Mouse (Mus musculus): ENCODE data around the gene Nxn. TPM values are rescaled to one million over a fixed set of nuclear protein-coding genes. Genes with fewer than 3 reads are reported as not detected.

Gene Nxn
- polyA plus RNA-seq, 1 experiment = 0.35 TPM

GRCm38 (mm10) chr11:76242901-76243810 lies 155.8 kb downstream of the Nxn start, which contains the start of the genes Mrm3 and Glod4:
Mrm3 (plus strand) TSS chr11:76243715.
Glod4 (minus strand) TSS chr11:76243725.
- no peak; the same call in 1 of the 2 replicates for TF ChIP-seq POLR2A (IDR thresholded peaks at IDR 0.05; ENCODE audit: borderline replicate concordance, low read depth, low read length)
- TF ChIP-seq CTCF (IDR thresholded peaks at IDR 0.05; ENCODE audit: low read depth, low read length) = no peak

GRCm38 (mm10) chr11:76239750-76240149 lies 159.2 kb downstream of the Nxn start:
- Histone ChIP-seq H3K4me3 (ENCODE audit: insufficient read depth, low read length) (no peak overlapping the region), H3K4me1 (ENCODE audit: control insufficient read depth, insufficient read depth, low read length) (peaks cover 3% of the 10 kb centered on the region), H3K27ac (ENCODE audit: insufficient read depth, low read depth, low read length) (no peak overlapping the region)
- TF ChIP-seq CTCF (IDR thresholded peaks at IDR 0.05; ENCODE audit: low read depth, low read length) = no peak
- no peak for TF ChIP-seq POLR2A (IDR thresholded peaks at IDR 0.05; ENCODE audit: borderline replicate concordance, low read depth, low read length)

More at GRCm38 (mm10) chr11:76242901-76243810, 155.8 kb downstream of the Nxn start, which contains the start of the genes Mrm3 and Glod4:
- Histone ChIP-seq H3K4me3 (ENCODE audit: insufficient read depth, low read length) (peak within 1 kb of the TSS; percentile 85), H3K27ac (ENCODE audit: insufficient read depth, low read depth, low read length) (no peak within 1 kb of the TSS), H3K4me1 (ENCODE audit: control insufficient read depth, insufficient read depth, low read length) (peaks cover 3% of the 10 kb centered on the region)

- Histone ChIP-seq H3K4me3 (ENCODE audit: insufficient read depth, low read length) (no peak overlapping the region), H3K4me1 (ENCODE audit: control insufficient read depth, insufficient read depth, low read length) (no peaks in the 10 kb centered on the region), H3K27ac (ENCODE audit: insufficient read depth, low read depth, low read length) (no peak overlapping the region)
- TF ChIP-seq CTCF (IDR thresholded peaks at IDR 0.05; ENCODE audit: low read depth, low read length) = no peak
- TF ChIP-seq POLR2A (IDR thresholded peaks at IDR 0.05; ENCODE audit: borderline replicate concordance, low read depth, low read length) = no peak
Measured at GRCm38 (mm10) chr11:76236136-76236535, 162.8 kb downstream of the Nxn start.

- no peaks in the 10 kb centered on the region for H3K4me1 ChIP-seq (ENCODE audit: control insufficient read depth, insufficient read depth, low read length)
- TF ChIP-seq POLR2A (IDR thresholded peaks at IDR 0.05; ENCODE audit: borderline replicate concordance, low read depth, low read length) = no peak
- TF ChIP-seq CTCF (IDR thresholded peaks at IDR 0.05; ENCODE audit: low read depth, low read length) = no peak
- no peak overlapping the region for H3K4me3 ChIP-seq (ENCODE audit: insufficient read depth, low read length)
- no peak overlapping the region for H3K27ac ChIP-seq (ENCODE audit: insufficient read depth, low read depth, low read length)
Measured at GRCm38 (mm10) chr11:76225051-76225450, 173.9 kb downstream of the Nxn start.

GRCm38 (mm10) chr11:76224631-76225030 lies 174.3 kb downstream of the Nxn start:
- Histone ChIP-seq H3K4me3 (ENCODE audit: insufficient read depth, low read length) (no peak overlapping the region), H3K4me1 (ENCODE audit: control insufficient read depth, insufficient read depth, low read length) (no peaks in the 10 kb centered on the region), H3K27ac (ENCODE audit: insufficient read depth, low read depth, low read length) (no peak overlapping the region)
- TF ChIP-seq CTCF (IDR thresholded peaks at IDR 0.05; ENCODE audit: low read depth, low read length) (no peak), POLR2A (IDR thresholded peaks at IDR 0.05; ENCODE audit: borderline replicate concordance, low read depth, low read length) (no peak)

- Histone ChIP-seq H3K27ac (ENCODE audit: insufficient read depth, low read depth, low read length) (peak within 1 kb of the TSS; percentile 8; the same call in 1 of the 2 replicates), H3K4me3 (ENCODE audit: insufficient read depth, low read length) (peak within 1 kb of the TSS; percentile 84), H3K4me1 (ENCODE audit: control insufficient read depth, insufficient read depth, low read length) (peaks cover 14% of the 10 kb centered on the region)
- TF ChIP-seq CTCF (IDR thresholded peaks at IDR 0.05; ENCODE audit: low read depth, low read length) (peak; percentile 74), POLR2A (IDR thresholded peaks at IDR 0.05; ENCODE audit: borderline replicate concordance, low read depth, low read length) (0 out of 2 replicates have a peak, but pooled peaks have one; percentile 69)
Measured at GRCm38 (mm10) chr11:76217390-76217800, 181.5 kb downstream of the Nxn start, which contains the start of the genes Dbil5 and Gemin4. Dbil5 (plus strand) TSS chr11:76217608. Gemin4 (minus strand) TSS chr11:76217664.

GRCm38 (mm10) chr11:76216681-76217389 lies 182.1 kb downstream of the Nxn start:
- peak overlapping the region; percentile 5; the same call in 1 of the 2 replicates for H3K27ac ChIP-seq (ENCODE audit: insufficient read depth, low read depth, low read length)
- TF ChIP-seq CTCF (IDR thresholded peaks at IDR 0.05; ENCODE audit: low read depth, low read length) (no peak), POLR2A (IDR thresholded peaks at IDR 0.05; ENCODE audit: borderline replicate concordance, low read depth, low read length) (no peak)
- peaks cover 14% of the 10 kb centered on the region for H3K4me1 ChIP-seq (ENCODE audit: control insufficient read depth, insufficient read depth, low read length)
- H3K4me3 ChIP-seq (ENCODE audit: insufficient read depth, low read length) = peak overlapping the region; percentile 84

- H3K4me1 ChIP-seq (ENCODE audit: control insufficient read depth, insufficient read depth, low read length) = peaks cover 14% of the 10 kb centered on the region
- 0 out of 2 replicates have a peak overlapping the region, but pooled peaks have one; percentile 8 for H3K27ac ChIP-seq (ENCODE audit: insufficient read depth, low read depth, low read length)
- peak overlapping the region; percentile 84 for H3K4me3 ChIP-seq (ENCODE audit: insufficient read depth, low read length)
- TF ChIP-seq CTCF (IDR thresholded peaks at IDR 0.05; ENCODE audit: low read depth, low read length) (no peak), POLR2A (IDR thresholded peaks at IDR 0.05; ENCODE audit: borderline replicate concordance, low read depth, low read length) (no peak)
Measured at GRCm38 (mm10) chr11:76216049-76216540, 182.8 kb downstream of the Nxn start.

GRCm38 (mm10) chr11:76215011-76215410 lies 183.9 kb downstream of the Nxn start:
- Histone ChIP-seq H3K4me3 (ENCODE audit: insufficient read depth, low read length) (no peak overlapping the region), H3K4me1 (ENCODE audit: control insufficient read depth, insufficient read depth, low read length) (peaks cover 14% of the 10 kb centered on the region), H3K27ac (ENCODE audit: insufficient read depth, low read depth, low read length) (0 out of 2 replicates have a peak overlapping the region, but pooled peaks have one; percentile 9)
- no peak for TF ChIP-seq POLR2A (IDR thresholded peaks at IDR 0.05; ENCODE audit: borderline replicate concordance, low read depth, low read length)
- no peak for TF ChIP-seq CTCF (IDR thresholded peaks at IDR 0.05; ENCODE audit: low read depth, low read length)
